Comparison of ENCODE assay signal across 8 mouse cellular contexts in genomic region chr2:181497548-181497875, GRCm38 (mm10). TPM values are rescaled to one million over a fixed set of nuclear protein-coding genes. Genes with fewer than 3 reads are reported as not detected.
A peak's percentile ranks its signal among the peaks of the same experiment; 100 is the strongest.
DNase-seq lines count a peak whose midpoint lies in the region; ATAC-seq and TF ChIP-seq lines count a peak whose summit lies in the region.

No protein-coding gene starts in this region.

- intact Hi-C loops in heart, postnatal 10 days (cut with DNase I), result loop anchor here (1.0 to 5.0 kb wide), 4 partner anchors 39 to 310 kb away; partner anchors contain the start of genes Ppdpf and Zbtb46

- peak; percentile 27 for ATAC-seq in forebrain, embryonic 12.5 days (ENCODE audit: low FRiP score)

- peak overlapping the region; percentile 33 for H3K27ac ChIP-seq in ES-Bruce4 (ENCODE audit: insufficient read depth, low read length)
- H3K27ac ChIP-seq in forebrain, embryonic 12.5 days, result peak overlapping the region; percentile 87

- H3K27me3 ChIP-seq in ES-Bruce4 (ENCODE audit: control insufficient read depth, insufficient read depth, low read length, poor library complexity, severe bottlenecking), result no peaks in the 10 kb centered on the region
- no peaks in the 10 kb centered on the region for H3K27me3 ChIP-seq in forebrain, embryonic 12.5 days

- peak overlapping the region; percentile 63 for H3K9ac ChIP-seq in ES-Bruce4 (ENCODE audit: low read depth, poor library complexity, severe bottlenecking)
- H3K9ac ChIP-seq in forebrain, embryonic 12.5 days, result peak overlapping the region; percentile 93

- H3K4me1 ChIP-seq in ES-Bruce4 (ENCODE audit: control insufficient read depth, insufficient read depth, low read length), result no peaks in the 10 kb centered on the region
- peaks cover 19% of the 10 kb centered on the region for H3K4me1 ChIP-seq in forebrain, embryonic 12.5 days

- peak overlapping the region; percentile 81 for H3K4me3 ChIP-seq in ES-Bruce4 (ENCODE audit: low read depth, low read length)
- H3K4me3 ChIP-seq in forebrain, embryonic 12.5 days (replicated peaks), result peak overlapping the region; percentile 93

- H3K4me2 ChIP-seq in forebrain, embryonic 12.5 days, result peak overlapping the region; percentile 98

- no peak for TF ChIP-seq CTCF in ES-Bruce4 (IDR thresholded peaks at IDR 0.05; ENCODE audit: low read depth, low read length)

- no peak for TF ChIP-seq EP300 in ES-Bruce4 (IDR thresholded peaks at IDR 0.05; ENCODE audit: insufficient read depth, low read depth, low read length)

- H3K9me3 ChIP-seq in ES-Bruce4 (replicated peaks; ENCODE audit: control insufficient read depth, insufficient read depth, low read length, poor library complexity, severe bottlenecking), result no peaks in the 10 kb centered on the region
- H3K9me3 ChIP-seq in forebrain, embryonic 12.5 days, result no peaks in the 10 kb centered on the region

- TF ChIP-seq POLR2A in ES-Bruce4 (IDR thresholded peaks at IDR 0.05; ENCODE audit: insufficient read depth, low read length), result no peak

- H3K36me3 ChIP-seq in ES-Bruce4 (ENCODE audit: control insufficient read depth, insufficient read depth, low read length, poor library complexity, severe bottlenecking), result peaks cover 31% of the 10 kb centered on the region
- peaks cover 28% of the 10 kb centered on the region for H3K36me3 ChIP-seq in forebrain, embryonic 12.5 days (replicated peaks)

- peak; percentile 85 for DNase-seq in adrenal gland, adult 2 months
- peak; percentile 73 to 75 for DNase-seq in heart, postnatal 10 days
- DNase-seq in kidney, postnatal 36 days, result peak; percentile 81
- peak; percentile 84 for DNase-seq in lung, postnatal 36 days
- DNase-seq in right cerebral cortex, postnatal 14 days, result peak; percentile 29
- peak; percentile 51 to 66 for DNase-seq in urinary bladder, postnatal 4 days (ENCODE audit: low spot score in 2 of 2)

- WGBS in forebrain, embryonic 12.5 days, result 2% methylated on average over 12 of the region's 12 CpGs

RNA-seq across cellular contexts. Expression of gene Tpd52l2, which starts 0.6 kb away (rescaled TPM):
- 144 and 145 TPM in 2 replicates for polyA plus RNA-seq in ES-Bruce4 (2011; ENCODE audit: insufficient read depth, insufficient read length, low read depth, missing spikeins)
- 100 to 1,000 TPM; 102 to 119 TPM for total RNA-seq in adrenal gland, adult 2 months (2021)
- polyA plus RNA-seq in adrenal gland, adult 2 months (2012; rRNA removed), result 24.0 and 25.2 TPM in 2 replicates
- polyA plus RNA-seq in forebrain, embryonic 12.5 days (2016; fragmentation: Nextera tagmentation; extraction: Ambion mirVana), result 133 and 134 TPM in 2 replicates
- 10 to 100 TPM; 69.9 to 74.9 TPM for total RNA-seq in heart, postnatal 10 days (2021)

RNA-seq across cellular contexts. Expression of gene Abhd16b, which starts 4.5 kb away (rescaled TPM):
- not detected in 2 replicates for polyA plus RNA-seq in ES-Bruce4 (2011; ENCODE audit: insufficient read depth, insufficient read length, low read depth, missing spikeins)
- not detected for total RNA-seq in adrenal gland, adult 2 months (2021)
- polyA plus RNA-seq in adrenal gland, adult 2 months (2012; rRNA removed), result not detected in 2 replicates
- 0.10 TPM in 1 of 2 replicates, not detected in the other for polyA plus RNA-seq in forebrain, embryonic 12.5 days (2016; fragmentation: Nextera tagmentation; extraction: Ambion mirVana)
- not detected for total RNA-seq in heart, postnatal 10 days (2021)

RNA-seq across cellular contexts. Expression of gene Dnajc5, which starts 22.8 kb away (rescaled TPM):
- polyA plus RNA-seq in ES-Bruce4 (2011; ENCODE audit: insufficient read depth, insufficient read length, low read depth, missing spikeins), result 58.7 and 59.0 TPM in 2 replicates
- total RNA-seq in adrenal gland, adult 2 months (2021), result 10 to 100 TPM; 92.3 to 96.0 TPM
- polyA plus RNA-seq in adrenal gland, adult 2 months (2012; rRNA removed), result 35.7 and 36.6 TPM in 2 replicates
- 129 and 134 TPM in 2 replicates for polyA plus RNA-seq in forebrain, embryonic 12.5 days (2016; fragmentation: Nextera tagmentation; extraction: Ambion mirVana)
- 100 to 1,000 TPM in 1 of 2 experiments, 10 to 100 TPM in 1; 96.7 to 104 TPM for total RNA-seq in heart, postnatal 10 days (2021)

RNA-seq across cellular contexts. Expression of gene Zbtb46, which starts 38.3 kb away (rescaled TPM):
- 4.3 and 5.4 TPM in 2 replicates for polyA plus RNA-seq in ES-Bruce4 (2011; ENCODE audit: insufficient read depth, insufficient read length, low read depth, missing spikeins)
- 10 to 100 TPM in 1 of 2 experiments, 1 to 10 TPM in 1; 9.5 to 16.3 TPM for total RNA-seq in adrenal gland, adult 2 months (2021)
- polyA plus RNA-seq in adrenal gland, adult 2 months (2012; rRNA removed), result 6.0 and 6.2 TPM in 2 replicates
- polyA plus RNA-seq in forebrain, embryonic 12.5 days (2016; fragmentation: Nextera tagmentation; extraction: Ambion mirVana), result 14.4 and 16.1 TPM in 2 replicates
- 10 to 100 TPM; 14.8 to 15.9 TPM for total RNA-seq in heart, postnatal 10 days (2021)

Comparison
In these comparisons a context has a peak if more than half of its experiments do, and no peak if none do; other contexts are left out.
1. Peak in every context shown above with its lines: DNase-seq, ATAC-seq, H3K4me3 ChIP-seq and H3K27ac ChIP-seq.
2. DNase-seq: peak in every context shown above with its lines; median percentile 85 in adrenal gland, adult 2 months; 84 in lung, postnatal 36 days; 81 in kidney, postnatal 36 days; 74 in heart, postnatal 10 days; 58 in urinary bladder, postnatal 4 days; 29 in right cerebral cortex, postnatal 14 days.